Mouse (Mus musculus) limb, embryonic 11.5 days (tissue): Measurements from ENCODE around the gene Tert. TPM values are rescaled to one million over a fixed set of nuclear protein-coding genes. Genes with fewer than 3 reads are reported as not detected.

Experiments used
- ATAC-seq: fragments of 200-750 bp; cut with Nextera tagmentation; 2 replicates; pipeline ENCODE4 v1.8.0; 2017; ENCODE audit warnings: low read depth; ENCODE audit not compliant: insufficient number of reproducible peaks, low FRiP score, low TSS enrichment
- DNase-seq: peaks from one replicate; pipeline ENCODE4 v3.0.0-alpha.2; 2015; ENCODE audit warnings: low spot score
- H3K27ac ChIP-seq: fragments of 300-500 bp; sonication (generic); replicated peaks from 2 replicates; pipeline ENCODE4 v1.5.1; 2014; ENCODE audit warnings: low read depth, mild to moderate bottlenecking, low read length
- H3K27me3 ChIP-seq: fragments of 300-500 bp; sonication (generic); 2 replicates; pipeline ENCODE4 v1.6.1; 2014; ENCODE audit warnings: mild to moderate bottlenecking, low read length, mixed read lengths; ENCODE audit not compliant: control insufficient read depth, insufficient read depth
- H3K36me3 ChIP-seq: fragments of 300-500 bp; sonication (generic); 2 replicates; pipeline ENCODE4 v1.6.1; 2014; ENCODE audit warnings: mild to moderate bottlenecking, low read length, moderate library complexity, mixed read lengths; ENCODE audit not compliant: control insufficient read depth, insufficient read depth
- H3K4me1 ChIP-seq: fragments of 300-500 bp; sonication (generic); 2 replicates; pipeline ENCODE4 v1.6.1; 2014; ENCODE audit warnings: low read length, mixed read lengths; ENCODE audit not compliant: control insufficient read depth, insufficient read depth
- H3K4me2 ChIP-seq: fragments of 300-500 bp; sonication (generic); 2 replicates; pipeline ENCODE4 v1.6.1; 2014; ENCODE audit warnings: low read depth, mild to moderate bottlenecking, moderate library complexity; ENCODE audit not compliant: severe bottlenecking
- H3K4me3 ChIP-seq: fragments of 300-500 bp; sonication (generic); 2 replicates; pipeline ENCODE4 v1.5.1; 2014; ENCODE audit warnings: low read depth, low read length
- H3K9ac ChIP-seq: fragments of 300-500 bp; sonication (generic); 2 replicates; pipeline ENCODE4 v1.6.1; 2014; ENCODE audit warnings: mild to moderate bottlenecking, low read length
- H3K9me3 ChIP-seq: fragments of 300-500 bp; sonication (generic); 2 replicates; pipeline ENCODE4 v1.6.1; 2016; ENCODE audit warnings: low read length; ENCODE audit not compliant: control insufficient read depth
- WGBS: fragments of 180-500 bp; shearing (Covaris S2); extraction: QIAGEN DNeasy Blood & Tissue Kit; methylation state at CpG from one replicate; pipeline ENCODE4 v1.1.7; 2014; 5-methylcytosine and 5-hydroxymethylcytosine counted together
- polyA plus RNA-seq: library from polyadenylated mRNA; unstranded; fragments of >200 nt; fragmentation: Nextera tagmentation; extraction: Ambion mirVana; gene quantifications from 2 replicates; pipeline ENCODE4 v1.2.1, GENCODE M21; 2014

The Tert gene
- polyA plus RNA-seq, 1 experiment from 2014 or later: 9.4 TPM

DNA sequence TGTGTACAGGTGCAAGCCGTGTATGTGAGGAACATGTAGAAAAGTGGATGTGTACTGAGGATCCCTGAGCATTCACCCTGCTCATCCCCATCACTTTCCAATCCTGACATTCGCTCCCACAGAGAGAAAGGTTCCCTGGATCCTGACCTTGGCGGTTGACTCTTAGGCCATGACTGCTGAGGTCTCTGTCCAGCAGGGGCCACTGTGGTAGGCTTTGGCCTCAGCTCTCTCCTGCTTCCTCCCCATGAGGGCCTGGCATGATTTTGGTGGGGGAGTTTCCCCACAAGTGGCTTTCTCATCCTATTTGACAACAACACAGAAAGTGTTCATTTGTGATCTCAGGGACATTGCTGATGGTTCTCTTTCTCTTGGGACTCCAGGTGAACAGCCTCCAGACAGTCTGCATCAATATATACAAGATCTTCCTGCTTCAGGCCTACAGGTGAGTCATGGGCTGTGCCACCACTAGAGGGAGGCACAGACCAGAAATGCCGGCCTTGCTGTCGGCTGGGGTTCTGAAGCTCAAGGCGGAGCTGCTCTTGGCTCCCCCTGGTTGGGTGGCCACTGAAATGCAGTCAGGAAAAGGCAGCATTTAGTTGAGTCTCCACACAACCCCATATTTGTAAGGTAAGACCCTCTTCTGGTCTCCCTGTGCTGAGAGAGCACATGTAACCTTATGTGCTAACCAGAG is 19.8 kb downstream of the Tert start:
- no peaks in the 10 kb centered on the region for H3K27me3 ChIP-seq
- no peaks in the 10 kb centered on the region for H3K4me1 ChIP-seq
- H3K9ac ChIP-seq: no peak overlapping the region
- ATAC-seq (no peak), DNase-seq (peak; percentile 66)
- H3K27ac ChIP-seq: no peak overlapping the region
- H3K4me2 ChIP-seq: no peak overlapping the region
- no peaks in the 10 kb centered on the region for H3K36me3 ChIP-seq
- H3K9me3 ChIP-seq: no peaks in the 10 kb centered on the region
- 44% methylated on average over 6 of the region's 6 CpGs for WGBS
- H3K4me3 ChIP-seq: no peak overlapping the region

GRCm38 (mm10) chr13:73653266-73653665 is 26.6 kb downstream of the Tert start:
- ATAC-seq (no peak), DNase-seq (no peak)
- no peaks in the 10 kb centered on the region for H3K36me3 ChIP-seq
- H3K4me3 ChIP-seq: no peak overlapping the region
- H3K9ac ChIP-seq: no peak overlapping the region
- H3K9me3 ChIP-seq: no peaks in the 10 kb centered on the region
- H3K4me1 ChIP-seq: no peaks in the 10 kb centered on the region
- no peaks in the 10 kb centered on the region for H3K27me3 ChIP-seq
- H3K27ac ChIP-seq: no peak overlapping the region
- H3K4me2 ChIP-seq: no peak overlapping the region
- 83% methylated on average over 3 of the region's 3 CpGs for WGBS

GRCm38 (mm10) chr13:73654976-73655375 is 28.3 kb downstream of the Tert start:
- H3K9ac ChIP-seq: no peak overlapping the region
- ATAC-seq (no peak), DNase-seq (no peak)
- H3K27ac ChIP-seq: no peak overlapping the region
- H3K4me3 ChIP-seq: no peak overlapping the region
- H3K27me3 ChIP-seq: no peaks in the 10 kb centered on the region
- 81% methylated on average over 3 of the region's 3 CpGs for WGBS
- no peaks in the 10 kb centered on the region for H3K36me3 ChIP-seq
- no peaks in the 10 kb centered on the region for H3K9me3 ChIP-seq
- H3K4me1 ChIP-seq: no peaks in the 10 kb centered on the region
- no peak overlapping the region for H3K4me2 ChIP-seq

DNA sequence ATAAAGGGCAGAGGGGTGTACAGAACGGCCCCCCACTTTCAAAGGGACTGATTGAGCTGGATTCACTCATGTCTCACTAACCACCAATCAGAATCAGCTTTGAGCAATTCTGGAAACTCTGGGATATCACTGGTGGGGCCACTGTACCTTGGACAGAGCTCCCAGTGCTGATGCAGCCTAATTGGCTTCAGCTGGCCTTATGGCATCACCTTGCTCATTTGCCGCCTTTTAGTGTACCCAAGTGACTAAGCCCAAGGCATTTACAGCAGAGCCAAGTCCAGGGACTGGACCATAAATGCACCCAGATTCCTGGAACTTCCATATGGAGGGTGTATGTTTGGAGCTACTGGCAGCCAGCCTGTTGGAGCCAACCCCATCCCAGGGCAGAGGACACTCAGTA is 32.2 kb downstream of the Tert start:
- H3K9ac ChIP-seq: no peak overlapping the region
- H3K27ac ChIP-seq: no peak overlapping the region
- ATAC-seq: no peak
- H3K27me3 ChIP-seq: no peaks in the 10 kb centered on the region
- WGBS: 35% methylated on average over 2 of the region's 2 CpGs
- no peaks in the 10 kb centered on the region for H3K36me3 ChIP-seq
- H3K4me2 ChIP-seq: no peak overlapping the region
- no peak for DNase-seq
- H3K4me1 ChIP-seq: no peaks in the 10 kb centered on the region
- no peak overlapping the region for H3K4me3 ChIP-seq
- no peaks in the 10 kb centered on the region for H3K9me3 ChIP-seq

GRCm38 (mm10) chr13:73660163-73660695 is 33.5 kb downstream of the Tert start:
- Histone ChIP-seq H3K4me2 (no peak overlapping the region), H3K36me3 (no peaks in the 10 kb centered on the region), H3K9ac (no peak overlapping the region), H3K9me3 (no peaks in the 10 kb centered on the region), H3K27ac (no peak overlapping the region), H3K4me3 (no peak overlapping the region), H3K4me1 (no peaks in the 10 kb centered on the region), H3K27me3 (no peaks in the 10 kb centered on the region)
- WGBS: 87% methylated on average over 2 of the region's 2 CpGs
- DNase-seq: no peak
- ATAC-seq: no peak

DNA sequence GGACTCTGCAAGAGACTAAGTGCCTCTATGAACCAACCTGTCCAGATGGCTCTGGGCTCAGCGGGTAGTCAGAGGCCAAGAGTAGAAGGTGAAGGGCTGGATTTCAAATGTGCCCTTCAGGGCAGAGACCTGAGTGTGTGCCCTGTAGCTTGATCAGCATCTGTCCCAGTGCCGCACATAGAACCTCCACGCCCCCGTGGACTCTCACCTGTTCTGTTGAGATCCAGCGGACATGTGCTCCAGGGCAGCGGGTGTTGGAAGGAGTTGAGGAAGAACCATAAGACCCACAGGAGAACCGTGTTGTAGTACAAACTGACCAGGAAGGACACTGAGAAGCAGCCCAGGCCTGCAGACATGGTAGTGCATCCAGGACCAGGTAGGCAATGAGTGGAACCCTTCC is 48.5 kb downstream of the Tert start:
- H3K9me3 ChIP-seq: no peaks in the 10 kb centered on the region
- DNase-seq: no peak
- H3K27ac ChIP-seq: no peak overlapping the region
- WGBS: 88% methylated on average over 7 of the region's 7 CpGs
- no peaks in the 10 kb centered on the region for H3K27me3 ChIP-seq
- H3K4me1 ChIP-seq: no peaks in the 10 kb centered on the region
- no peak overlapping the region for H3K9ac ChIP-seq
- H3K36me3 ChIP-seq: no peaks in the 10 kb centered on the region
- no peak overlapping the region for H3K4me3 ChIP-seq
- no peak overlapping the region for H3K4me2 ChIP-seq
- ATAC-seq: no peak

DNA sequence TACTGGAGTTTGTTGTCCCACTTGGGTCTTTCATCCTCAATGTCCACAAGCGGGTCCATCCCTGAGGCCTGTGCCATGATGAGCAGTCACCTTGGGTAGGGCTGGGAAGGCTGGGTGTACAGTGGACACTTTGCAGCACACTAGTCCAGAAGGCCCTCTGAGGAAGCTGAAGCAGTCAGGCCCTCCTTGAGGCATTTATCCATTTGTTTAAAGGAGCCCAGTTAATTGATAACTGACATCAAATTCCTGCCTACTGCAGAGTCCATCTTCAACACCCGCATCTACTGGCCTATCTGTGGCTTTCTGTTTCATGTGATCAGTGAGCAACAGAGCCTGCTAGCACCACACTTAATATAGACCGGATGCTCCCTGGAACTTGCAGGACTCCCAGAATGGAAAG is 51.1 kb downstream of the Tert start, which contains the start of gene Slc6a18:
TSS of gene Slc6a18 (minus strand) at position 171 of the 400 bp plus-strand sequence.
- Histone ChIP-seq H3K27ac (no peak within 1 kb of the TSS), H3K4me3 (no peak within 1 kb of the TSS), H3K4me2 (no peak within 1 kb of the TSS), H3K27me3 (no peaks in the 10 kb centered on the region), H3K9ac (no peak within 1 kb of the TSS), H3K36me3 (no peaks in the 10 kb centered on the region), H3K4me1 (no peaks in the 10 kb centered on the region), H3K9me3 (no peaks in the 10 kb centered on the region)
- no peak for ATAC-seq
- WGBS: 93% methylated on average over 3 of the region's 3 CpGs
- DNase-seq: no peak

DNA sequence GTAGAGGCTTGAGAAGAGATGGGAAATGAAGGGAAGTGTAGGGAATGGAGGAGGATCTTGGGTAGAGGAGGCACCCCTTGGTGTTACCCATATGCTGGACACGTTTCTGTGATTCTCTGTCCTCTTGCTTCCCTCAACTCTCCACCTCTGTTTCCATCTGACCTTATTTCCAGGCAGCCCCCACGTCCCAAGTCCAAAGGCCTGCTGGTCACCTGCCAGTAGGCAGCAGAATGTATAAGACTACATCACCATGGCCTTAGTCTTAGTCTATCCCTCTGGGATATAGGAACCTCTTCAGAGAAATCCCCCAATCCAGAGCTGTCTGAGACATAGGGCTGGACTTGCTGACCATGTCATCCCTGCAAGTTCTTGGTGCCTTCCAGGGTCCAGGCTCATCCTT is 52.6 kb downstream of the Tert start:
- Histone ChIP-seq H3K4me1 (no peaks in the 10 kb centered on the region), H3K9me3 (no peaks in the 10 kb centered on the region), H3K27ac (no peak overlapping the region), H3K4me2 (no peak overlapping the region), H3K4me3 (no peak overlapping the region), H3K9ac (no peak overlapping the region), H3K27me3 (no peaks in the 10 kb centered on the region), H3K36me3 (no peaks in the 10 kb centered on the region)
- WGBS: 40% methylated on average over 2 of the region's 2 CpGs
- DNase-seq: no peak
- no peak for ATAC-seq

- 26% methylated on average over 1 of the region's 1 CpGs for WGBS
- H3K27me3 ChIP-seq: no peaks in the 10 kb centered on the region
- H3K4me3 ChIP-seq: no peak overlapping the region
- DNase-seq (no peak), ATAC-seq (no peak)
- H3K9me3 ChIP-seq: no peaks in the 10 kb centered on the region
- H3K36me3 ChIP-seq: no peaks in the 10 kb centered on the region
- no peak overlapping the region for H3K9ac ChIP-seq
- no peak overlapping the region for H3K27ac ChIP-seq
- no peak overlapping the region for H3K4me2 ChIP-seq
- no peaks in the 10 kb centered on the region for H3K4me1 ChIP-seq
Observed at GRCm38 (mm10) chr13:73680394-73680793, 53.7 kb downstream of the Tert start.
